Mouse (Mus musculus) left cerebral cortex, adult 11 months (tissue): ENCODE data around the gene Chl1.

Experiments
- DNase-seq: peaks from one replicate; pipeline ENCODE4 v3.0.0; 2022; ENCODE audit warnings: low spot score

Gene Chl1

GRCm38 (mm10) chr6:103510392-103511289, at the start of gene Chl1:
Gene Chl1 (plus strand): TSS chr6:103510586.
- DNase-seq: no peak

DNA sequence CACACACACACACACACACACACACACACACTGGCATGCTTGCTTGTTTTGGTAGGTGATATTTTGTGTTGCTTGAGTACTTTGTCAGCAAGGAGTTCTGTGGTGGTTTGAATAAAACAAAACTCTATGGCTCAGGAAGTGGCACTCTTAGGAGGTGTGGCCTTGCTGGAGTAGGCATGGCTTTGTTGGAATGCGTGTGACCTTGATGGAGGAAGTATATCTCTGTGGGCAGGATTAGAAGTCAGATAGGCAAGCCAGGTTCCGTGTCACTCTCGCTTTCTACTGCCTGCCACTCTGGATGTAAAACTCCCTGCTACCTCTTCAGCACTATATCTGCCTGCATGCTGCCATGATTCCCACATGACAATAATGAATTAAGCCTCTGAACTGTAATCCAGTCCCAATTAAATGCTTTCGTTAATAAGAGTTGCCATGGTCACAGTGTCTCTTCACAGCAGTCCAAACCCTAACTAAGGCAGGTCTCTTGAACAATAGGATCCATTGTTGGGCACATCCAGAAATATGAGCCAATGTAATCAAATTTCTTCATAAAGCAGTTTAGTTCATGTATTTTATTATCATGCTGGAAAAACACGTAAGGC, 44.8 kb upstream of the Chl1 start:
- no peak for DNase-seq

DNA sequence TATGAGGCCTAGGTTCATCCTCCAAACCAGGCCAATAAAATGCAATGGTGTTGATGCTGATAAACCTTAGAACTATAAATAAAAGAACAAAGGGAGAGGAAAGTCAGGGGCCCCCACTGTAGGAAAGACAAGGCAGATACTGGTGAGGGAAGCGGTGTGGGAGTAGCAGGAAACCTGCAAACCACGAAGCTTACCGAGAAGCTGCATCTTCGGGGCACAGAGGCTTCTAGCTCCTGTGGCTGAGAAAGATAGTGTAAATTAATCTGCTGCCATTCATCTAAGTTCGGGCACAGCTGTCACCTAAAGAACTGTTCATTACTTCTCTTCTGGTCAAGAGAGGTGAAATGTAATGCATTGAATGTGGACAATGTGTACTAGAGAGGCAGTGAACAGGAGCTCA, 37.1 kb upstream of the Chl1 start:
- no peak for DNase-seq

DNA sequence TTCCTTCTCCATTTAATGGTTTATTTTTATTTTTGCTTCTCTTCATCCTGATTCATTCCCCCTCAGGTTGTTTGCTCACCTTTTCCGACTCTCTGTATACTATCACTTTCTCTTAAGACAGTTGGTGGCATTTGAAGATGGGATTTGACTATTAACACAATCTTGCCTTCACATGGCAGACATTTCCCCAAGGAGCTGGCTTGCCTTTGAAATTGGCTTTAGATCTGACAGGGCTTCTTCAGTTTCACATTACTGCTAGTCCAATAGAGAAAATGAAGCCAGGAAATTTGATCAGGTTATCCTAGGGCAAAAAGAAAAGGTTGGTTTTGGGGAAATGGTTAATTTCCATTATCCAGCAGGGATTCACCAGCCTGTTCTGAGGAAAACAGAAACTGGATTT, 23.2 kb upstream of the Chl1 start:
- no peak for DNase-seq

DNA sequence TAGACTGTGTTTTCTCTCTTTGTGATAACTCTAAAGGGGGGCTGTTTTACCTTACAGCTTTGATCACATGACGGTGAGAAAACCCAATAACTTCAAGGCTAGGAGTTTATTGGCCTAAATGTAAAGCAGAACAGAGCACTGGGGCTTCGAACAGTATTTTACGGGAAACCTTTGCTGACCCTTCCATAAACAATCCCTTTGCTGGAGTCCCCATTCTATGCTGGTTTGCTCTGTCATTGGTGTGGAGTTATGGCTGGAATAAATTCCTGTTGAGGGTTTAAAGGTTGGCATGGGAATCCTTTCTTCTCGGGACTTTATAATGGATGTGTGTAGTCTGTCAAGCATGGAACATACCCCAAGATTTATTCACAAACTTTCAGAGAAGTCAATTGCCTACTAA, 12.0 kb upstream of the Chl1 start:
- DNase-seq: no peak

GRCm38 (mm10) chr6:103504065-103504464, 6.3 kb upstream of the Chl1 start:
- DNase-seq: no peak

DNA sequence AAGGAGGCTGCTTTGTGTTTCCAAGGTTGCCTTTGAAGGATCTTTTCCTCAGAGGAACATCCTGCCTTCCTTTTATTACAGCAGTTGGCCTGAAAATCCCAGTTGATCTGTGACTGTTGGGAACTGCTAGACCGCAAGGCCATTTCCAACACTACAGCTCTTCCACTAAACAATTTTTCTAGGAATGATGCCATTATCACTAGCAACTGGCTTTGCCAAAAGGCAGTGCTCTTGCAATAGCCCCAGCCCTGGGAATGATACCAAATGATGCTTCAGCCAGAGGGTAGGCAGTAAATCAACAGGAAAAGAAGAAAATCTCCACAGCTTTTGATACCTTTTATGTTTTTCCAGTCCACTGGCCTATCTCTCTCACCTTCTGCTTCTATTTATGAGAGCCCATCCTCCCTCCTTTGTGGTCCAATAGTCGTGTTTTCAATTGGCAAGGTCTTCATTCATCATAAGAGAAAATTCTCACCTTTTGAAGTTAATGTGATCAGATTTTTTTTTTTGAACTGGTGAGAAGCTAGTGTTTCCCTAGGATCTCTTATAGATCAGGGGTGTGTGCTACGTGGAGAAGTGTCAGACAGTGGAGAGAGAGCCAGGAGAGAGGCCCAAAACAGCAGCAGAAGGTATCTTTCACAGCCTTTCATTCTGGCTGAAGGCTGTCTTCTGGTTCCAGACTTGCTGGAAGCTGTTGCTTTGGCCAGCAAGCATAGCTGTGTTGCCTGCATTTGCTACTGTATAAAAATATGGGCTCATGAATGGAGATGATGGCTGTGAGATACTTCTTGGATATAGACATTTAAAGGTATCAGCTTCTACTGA, 2.4 kb upstream of the Chl1 start:
- DNase-seq: no peak

- no peak for DNase-seq
Observed at GRCm38 (mm10) chr6:103509596-103509995, 790 bp upstream of the Chl1 start.

DNA sequence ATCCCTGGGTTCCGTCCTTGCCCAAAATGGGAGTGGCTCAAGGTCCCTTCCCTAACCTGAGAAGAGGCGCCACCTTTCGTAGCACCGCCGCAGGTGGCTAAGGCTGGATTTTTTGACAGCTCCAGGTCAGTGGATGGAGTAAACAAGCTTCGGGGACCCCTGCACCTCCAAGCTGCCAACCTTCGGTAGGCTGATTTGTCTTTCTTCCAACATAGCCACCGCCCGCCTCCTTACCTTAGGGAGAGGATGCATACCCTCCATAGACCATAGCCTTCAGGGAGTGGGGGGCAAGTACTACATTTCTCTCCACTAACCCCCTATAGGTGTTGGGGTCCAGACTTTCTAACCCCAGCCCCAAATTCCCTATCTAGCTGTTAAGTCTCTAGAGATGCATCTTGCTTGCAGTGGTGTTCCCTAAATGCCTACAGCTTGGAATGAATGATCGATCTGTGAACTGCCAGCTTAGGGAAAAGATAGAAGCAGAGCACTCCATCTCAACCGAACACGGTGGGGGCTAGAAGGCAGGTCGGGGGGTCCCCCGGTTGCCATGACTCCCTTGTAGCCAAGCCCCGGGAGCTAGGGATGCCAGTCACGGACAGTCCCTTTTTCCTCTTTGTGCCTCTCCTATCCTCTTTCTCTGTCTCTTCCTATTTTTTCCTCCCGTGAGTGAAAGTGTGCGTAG, 1.0 kb downstream of the Chl1 start:
- no peak for DNase-seq

GRCm38 (mm10) chr6:103511972-103512565, 1.7 kb downstream of the Chl1 start:
- DNase-seq: peak; percentile 57

- no peak for DNase-seq
Observed at GRCm38 (mm10) chr6:103512911-103513321, 2.5 kb downstream of the Chl1 start.

DNA sequence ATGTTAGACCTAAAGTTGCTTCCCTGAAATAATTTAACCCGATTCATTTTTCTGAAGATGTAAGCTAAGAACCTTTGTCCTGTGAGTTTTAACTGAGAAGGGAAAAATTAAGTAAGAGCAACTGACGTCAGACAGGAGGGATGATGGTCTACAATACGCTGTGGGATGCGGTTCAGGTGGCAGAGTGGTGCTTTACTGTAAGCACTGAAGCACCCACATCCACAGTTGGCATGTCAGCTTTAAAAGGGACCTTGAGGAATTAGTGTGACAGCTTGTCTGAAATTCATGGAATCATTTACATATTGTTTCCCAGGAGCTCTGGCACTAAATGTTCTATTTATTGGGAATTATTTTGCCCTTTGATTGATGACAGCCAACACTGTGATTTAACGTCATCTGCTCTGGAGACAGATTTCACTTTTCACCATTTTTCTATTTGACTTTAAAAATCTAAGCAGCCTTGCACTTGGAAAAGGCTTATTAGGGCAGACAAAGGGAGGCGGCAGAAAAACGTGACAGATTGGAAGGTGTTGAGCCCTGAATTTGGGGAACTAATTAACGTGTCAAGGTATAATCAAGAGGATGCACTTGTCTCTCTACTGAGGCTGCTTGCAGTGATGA, 3.3 kb downstream of the Chl1 start:
- DNase-seq: no peak

DNA sequence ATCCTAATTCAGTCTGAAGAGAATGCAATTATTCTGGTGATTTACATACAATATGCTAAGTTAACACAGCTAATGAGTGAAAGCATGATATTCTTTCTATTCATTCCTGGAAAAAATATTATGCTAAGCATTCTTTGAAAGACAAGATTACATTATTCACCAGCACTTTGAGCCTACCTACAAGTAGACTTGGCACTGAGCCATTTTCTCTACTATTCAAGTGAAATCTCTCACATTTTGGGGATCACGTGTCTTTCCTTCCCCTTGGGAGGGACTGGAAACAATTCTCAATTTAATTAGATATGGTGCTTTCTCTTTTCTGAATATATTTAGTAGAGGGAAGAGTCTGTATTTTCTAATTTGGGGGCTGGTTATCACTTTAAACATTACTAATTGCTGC, 4.0 kb downstream of the Chl1 start:
- no peak for DNase-seq

GRCm38 (mm10) chr6:103514756-103515155, 4.4 kb downstream of the Chl1 start:
- no peak for DNase-seq

- DNase-seq: no peak
Observed at GRCm38 (mm10) chr6:103519596-103519995, 9.2 kb downstream of the Chl1 start.

DNA sequence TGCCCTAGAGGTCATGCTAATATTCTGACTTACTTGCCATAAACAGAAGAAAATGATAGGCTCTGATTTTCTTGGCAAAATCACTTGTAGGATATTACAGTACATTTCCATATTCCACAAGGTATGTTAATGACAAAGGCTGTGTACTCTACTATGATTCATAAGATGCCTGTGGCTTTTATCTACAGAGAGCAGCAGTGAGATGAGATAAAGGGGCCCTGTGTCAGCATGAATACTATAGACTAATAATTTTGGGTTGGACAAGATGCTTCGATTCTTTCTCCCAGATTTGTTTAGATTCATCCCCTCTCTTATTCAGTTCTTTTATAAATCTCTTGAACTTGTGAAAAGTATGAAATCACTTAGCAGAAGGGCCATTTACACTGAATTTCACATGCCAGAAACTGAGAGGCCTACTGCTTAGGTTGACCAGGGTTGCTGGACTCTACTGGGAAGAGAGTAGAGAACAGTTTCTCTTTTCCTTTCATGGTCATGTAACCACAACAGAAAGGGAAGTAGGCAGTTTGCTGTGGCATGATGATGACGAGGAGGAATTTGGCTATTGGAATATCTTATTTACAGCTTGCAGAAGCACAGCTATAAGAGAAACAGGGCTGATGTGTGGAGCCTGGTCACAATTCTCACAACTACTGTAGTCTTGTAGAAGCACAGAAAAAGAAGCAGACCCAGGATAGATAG, 15.1 kb downstream of the Chl1 start:
- DNase-seq: no peak

GRCm38 (mm10) chr6:103526945-103527777, 16.8 kb downstream of the Chl1 start:
- DNase-seq: no peak

DNA sequence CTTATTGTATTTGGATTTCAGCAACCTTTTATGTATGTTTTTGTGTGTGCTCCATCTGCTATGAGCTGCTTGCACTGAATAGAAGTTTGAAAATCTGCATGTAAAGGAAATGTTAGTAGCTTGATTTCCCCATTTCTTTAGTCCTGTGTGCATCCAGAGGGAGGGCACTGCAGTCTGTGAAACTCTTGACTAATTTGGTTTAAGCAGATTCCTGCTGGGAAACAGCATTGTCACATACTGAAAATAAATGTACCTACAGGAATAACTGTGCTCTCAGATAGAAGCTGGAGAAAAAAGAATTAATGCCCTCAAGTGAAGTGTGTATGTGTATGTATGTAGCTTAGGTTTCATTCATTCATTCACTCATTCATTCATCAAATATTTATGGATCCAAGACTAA, 22.7 kb downstream of the Chl1 start:
- DNase-seq: no peak

DNA sequence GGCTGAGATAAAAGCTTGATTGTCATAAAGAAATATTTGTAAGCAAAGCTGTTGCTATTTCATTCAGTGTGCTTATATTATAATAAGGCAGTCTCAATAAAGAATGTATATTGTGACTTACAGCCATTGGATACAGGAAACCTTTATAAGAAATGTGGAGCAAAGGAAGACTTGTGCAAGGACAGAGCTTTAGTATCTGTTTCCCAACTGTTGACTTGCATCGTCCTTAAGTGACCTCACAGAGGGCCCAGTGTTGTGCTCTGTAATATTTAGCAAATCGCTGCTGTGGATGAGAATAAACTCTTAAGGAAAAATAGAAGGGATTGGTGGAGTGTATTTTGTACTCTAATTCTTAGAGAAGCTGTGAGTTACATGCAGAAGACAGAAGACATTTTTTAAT, 23.6 kb downstream of the Chl1 start:
- DNase-seq: no peak

GRCm38 (mm10) chr6:103542576-103542975, 32.2 kb downstream of the Chl1 start:
- no peak for DNase-seq
